Mouse (Mus musculus) midbrain, embryonic 15.5 days (tissue): ENCODE measurements at regions not wholly inside any gene's neighbourhood (a gene's known extent, or its start where the extent isn't known, plus 50 kb on each side); places are given as distances from the start of the nearest gene placed in this dataset.

Experiments
- ATAC-seq: fragments of 200-750 bp; cut with Nextera tagmentation; replicated peaks from 2 replicates; pipeline ENCODE4 v1.8.0; 2017; ENCODE audit warnings: moderate TSS enrichment
- H3K27ac ChIP-seq: fragments of 300-500 bp; sonication (generic); 2 replicates; pipeline ENCODE4 v1.5.1; 2015; ENCODE audit warnings: mild to moderate bottlenecking, inconsistent platforms
- H3K27me3 ChIP-seq: fragments of 300-500 bp; sonication (generic); replicated peaks from 2 replicates; pipeline ENCODE4 v1.6.1; 2015; ENCODE audit warnings: inconsistent platforms
- H3K36me3 ChIP-seq: fragments of 300-500 bp; sonication (generic); replicated peaks from 2 replicates; pipeline ENCODE4 v1.6.1; 2015; ENCODE audit warnings: inconsistent platforms
- H3K4me1 ChIP-seq: fragments of 300-500 bp; sonication (generic); 2 replicates; pipeline ENCODE4 v1.6.1; 2015; ENCODE audit warnings: inconsistent platforms
- H3K4me2 ChIP-seq: fragments of 300-500 bp; sonication (generic); 2 replicates; pipeline ENCODE4 v1.6.1; 2015; ENCODE audit warnings: inconsistent platforms, mild to moderate bottlenecking, moderate library complexity
- H3K4me3 ChIP-seq: fragments of 300-500 bp; sonication (generic); 2 replicates; pipeline ENCODE4 v1.5.1; 2015; ENCODE audit warnings: mild to moderate bottlenecking, inconsistent platforms
- H3K9ac ChIP-seq: fragments of 300-500 bp; sonication (generic); 2 replicates; pipeline ENCODE4 v1.6.1; 2015; ENCODE audit warnings: mild to moderate bottlenecking, inconsistent platforms
- H3K9me3 ChIP-seq: fragments of 300-500 bp; sonication (generic); 2 replicates; pipeline ENCODE4 v1.6.1; 2016; ENCODE audit warnings: inconsistent platforms
- WGBS: fragments of 180-500 bp; shearing (Covaris S2); methylation state at CpG from one replicate; pipeline ENCODE4 v1.1.7; 2015; ENCODE audit warnings: mixed read lengths; 5-methylcytosine and 5-hydroxymethylcytosine counted together

DNA sequence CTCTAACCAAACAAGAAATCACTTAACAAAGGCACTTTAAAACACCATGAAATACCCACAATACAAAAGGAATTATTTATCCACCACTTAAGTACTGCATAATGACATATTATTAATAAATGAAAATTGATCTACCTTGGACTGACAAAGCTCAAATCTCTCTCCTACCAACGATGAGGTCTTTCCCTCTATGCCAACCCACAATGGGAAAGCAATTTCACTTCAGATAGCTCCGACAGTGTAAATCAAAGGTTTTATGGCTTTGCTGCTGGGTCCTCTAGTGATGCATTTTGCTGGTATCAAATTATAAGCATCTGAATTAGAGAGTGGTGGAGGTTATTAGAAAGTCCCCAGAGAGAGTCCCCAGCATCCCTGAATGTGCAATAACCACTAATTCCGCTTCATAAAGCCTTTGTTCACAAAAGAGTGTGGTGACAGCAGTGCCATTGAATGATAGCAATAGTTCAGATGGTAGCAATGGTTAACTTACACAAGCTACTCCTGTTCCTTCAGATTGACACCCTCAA, 305.4 kb upstream of the 5930422O12Rik start:
- Histone ChIP-seq H3K36me3 (no peaks in the 10 kb centered on the region), H3K4me3 (no peak overlapping the region), H3K9ac (no peak overlapping the region), H3K4me2 (no peak overlapping the region), H3K4me1 (no peaks in the 10 kb centered on the region), H3K27me3 (no peaks in the 10 kb centered on the region), H3K27ac (no peak overlapping the region), H3K9me3 (no peaks in the 10 kb centered on the region)
- 67% methylated on average over 3 of the region's 3 CpGs for WGBS
- no peak for ATAC-seq

DNA sequence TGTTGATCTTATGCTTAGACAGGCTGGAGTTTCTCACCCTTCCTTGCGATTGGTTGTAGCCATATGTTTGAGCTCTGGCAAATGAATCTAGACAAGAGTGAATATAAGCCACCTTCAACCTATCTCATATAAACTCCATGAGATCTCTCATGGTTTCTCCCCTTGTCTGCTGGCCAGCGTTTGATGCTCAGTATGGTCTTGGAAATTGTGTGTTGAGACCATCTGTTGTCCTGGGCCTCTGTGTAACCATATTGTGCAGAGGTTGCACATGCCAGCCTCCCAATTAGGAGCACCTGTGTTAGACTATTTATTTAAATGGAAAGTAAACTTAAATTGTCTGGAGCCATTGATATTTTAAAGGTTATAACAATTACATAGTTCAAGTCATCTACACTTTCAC, 301.5 kb upstream of the 5930422O12Rik start:
- H3K36me3 ChIP-seq: no peaks in the 10 kb centered on the region
- no peak overlapping the region for H3K27ac ChIP-seq
- ATAC-seq: no peak
- no peaks in the 10 kb centered on the region for H3K4me1 ChIP-seq
- H3K4me3 ChIP-seq: no peak overlapping the region
- 91% methylated on average over 2 of the region's 2 CpGs for WGBS
- H3K9ac ChIP-seq: no peak overlapping the region
- no peak overlapping the region for H3K4me2 ChIP-seq
- no peaks in the 10 kb centered on the region for H3K9me3 ChIP-seq
- no peaks in the 10 kb centered on the region for H3K27me3 ChIP-seq

DNA sequence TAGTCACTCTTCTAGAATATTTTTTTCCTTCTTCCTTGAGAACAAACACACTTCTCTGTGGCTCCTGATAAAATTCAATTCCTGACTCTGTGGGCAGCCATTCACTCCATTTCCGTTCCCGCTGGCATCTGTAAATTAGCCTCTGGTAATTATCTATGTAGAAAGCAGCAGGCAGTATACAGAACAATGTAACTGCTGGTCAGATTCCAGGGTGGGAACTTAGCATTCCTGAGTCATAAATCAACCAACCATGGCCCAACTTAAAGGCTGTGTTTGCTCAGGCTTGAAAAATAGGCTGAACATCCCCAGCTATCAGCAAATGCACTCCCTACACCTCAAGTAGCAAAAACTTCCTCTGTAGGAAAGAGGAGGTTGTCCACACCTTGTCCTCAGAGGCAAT, 289.6 kb upstream of the 5930422O12Rik start:
- Histone ChIP-seq H3K36me3 (no peaks in the 10 kb centered on the region), H3K9me3 (no peaks in the 10 kb centered on the region), H3K4me2 (no peak overlapping the region), H3K27me3 (no peaks in the 10 kb centered on the region), H3K27ac (no peak overlapping the region), H3K4me3 (no peak overlapping the region), H3K9ac (no peak overlapping the region), H3K4me1 (no peaks in the 10 kb centered on the region)
- 16% methylated on average over 2 of the region's 2 CpGs for WGBS
- no peak for ATAC-seq

DNA sequence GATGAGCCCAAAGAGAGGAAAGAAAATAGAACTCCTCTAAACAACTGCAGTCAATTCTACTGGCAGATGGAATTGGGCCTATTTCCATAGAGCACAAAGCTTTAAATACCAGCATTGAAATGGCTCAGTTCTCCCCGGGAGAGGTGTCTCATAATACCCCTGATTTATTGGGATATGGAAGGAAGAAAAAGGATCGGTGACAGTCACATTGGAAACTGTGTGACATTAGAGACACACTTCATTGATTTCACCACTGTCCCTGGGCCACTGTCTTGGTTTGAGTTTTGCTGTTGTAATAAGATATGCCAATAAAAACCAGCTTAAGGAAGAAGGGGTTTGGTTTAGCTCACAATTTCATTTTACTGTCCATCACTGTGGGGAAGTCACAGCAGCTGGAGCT, 288.7 kb upstream of the 5930422O12Rik start:
- Histone ChIP-seq H3K4me3 (no peak overlapping the region), H3K4me2 (no peak overlapping the region), H3K4me1 (no peaks in the 10 kb centered on the region), H3K27me3 (no peaks in the 10 kb centered on the region), H3K9me3 (no peaks in the 10 kb centered on the region), H3K27ac (no peak overlapping the region), H3K36me3 (no peaks in the 10 kb centered on the region), H3K9ac (no peak overlapping the region)
- 46% methylated on average over 2 of the region's 2 CpGs for WGBS
- no peak for ATAC-seq

DNA sequence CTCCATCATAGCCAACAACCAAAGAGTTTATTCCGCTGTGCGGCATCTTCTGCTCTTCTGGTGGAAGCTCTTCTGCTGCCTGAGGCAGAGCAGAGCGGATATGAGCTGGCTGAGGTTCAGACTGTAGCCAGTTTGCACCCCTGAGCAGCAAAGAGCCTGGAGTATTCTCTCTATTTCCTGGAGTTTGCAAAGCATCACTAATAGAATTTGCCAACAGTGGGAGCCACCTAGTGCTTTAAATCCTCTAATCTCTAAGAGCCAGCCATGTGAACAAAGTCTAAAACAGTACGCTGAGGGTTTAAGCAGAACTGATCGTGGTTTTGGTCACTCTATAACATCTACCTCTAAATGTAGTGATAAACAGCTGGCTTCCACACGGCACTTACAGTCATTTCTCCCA, 250.9 kb upstream of the 5930422O12Rik start:
- no peak overlapping the region for H3K4me3 ChIP-seq
- H3K4me2 ChIP-seq: no peak overlapping the region
- H3K9ac ChIP-seq: no peak overlapping the region
- no peaks in the 10 kb centered on the region for H3K36me3 ChIP-seq
- no peak overlapping the region for H3K27ac ChIP-seq
- 74% methylated on average over 6 of the region's 6 CpGs for WGBS
- no peaks in the 10 kb centered on the region for H3K9me3 ChIP-seq
- H3K4me1 ChIP-seq: no peaks in the 10 kb centered on the region
- no peaks in the 10 kb centered on the region for H3K27me3 ChIP-seq
- peak; percentile 33; the same call in 1 of the 2 replicates for ATAC-seq

DNA sequence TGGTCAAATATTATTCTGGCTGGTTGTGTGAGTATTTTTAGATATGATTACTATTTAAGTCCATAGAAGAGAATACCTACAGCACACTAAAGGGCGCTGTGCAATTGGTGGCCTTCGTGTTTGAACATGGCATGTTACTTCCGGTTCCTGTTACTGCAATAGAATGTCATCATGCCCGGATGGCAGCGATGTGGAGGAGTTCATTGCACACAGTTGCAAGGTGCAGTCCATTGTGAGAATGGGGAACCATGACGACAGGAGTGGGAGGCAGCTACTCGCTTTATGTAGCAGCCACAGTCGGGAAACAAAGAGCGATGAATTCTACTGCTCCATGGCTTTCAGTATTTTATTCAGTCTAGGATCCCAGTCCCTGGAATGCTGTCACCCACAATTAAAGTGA, 245.5 kb upstream of the 5930422O12Rik start:
- H3K27ac ChIP-seq: no peak overlapping the region
- no peaks in the 10 kb centered on the region for H3K9me3 ChIP-seq
- no peak overlapping the region for H3K4me3 ChIP-seq
- H3K4me1 ChIP-seq: no peaks in the 10 kb centered on the region
- ATAC-seq: no peak
- H3K27me3 ChIP-seq: no peaks in the 10 kb centered on the region
- H3K36me3 ChIP-seq: no peaks in the 10 kb centered on the region
- no peak overlapping the region for H3K4me2 ChIP-seq
- no peak overlapping the region for H3K9ac ChIP-seq
- WGBS: 68% methylated on average over 9 of the region's 9 CpGs
